Mouse (Mus musculus): ENCODE measurements around the gene Ephx4.

DNA sequence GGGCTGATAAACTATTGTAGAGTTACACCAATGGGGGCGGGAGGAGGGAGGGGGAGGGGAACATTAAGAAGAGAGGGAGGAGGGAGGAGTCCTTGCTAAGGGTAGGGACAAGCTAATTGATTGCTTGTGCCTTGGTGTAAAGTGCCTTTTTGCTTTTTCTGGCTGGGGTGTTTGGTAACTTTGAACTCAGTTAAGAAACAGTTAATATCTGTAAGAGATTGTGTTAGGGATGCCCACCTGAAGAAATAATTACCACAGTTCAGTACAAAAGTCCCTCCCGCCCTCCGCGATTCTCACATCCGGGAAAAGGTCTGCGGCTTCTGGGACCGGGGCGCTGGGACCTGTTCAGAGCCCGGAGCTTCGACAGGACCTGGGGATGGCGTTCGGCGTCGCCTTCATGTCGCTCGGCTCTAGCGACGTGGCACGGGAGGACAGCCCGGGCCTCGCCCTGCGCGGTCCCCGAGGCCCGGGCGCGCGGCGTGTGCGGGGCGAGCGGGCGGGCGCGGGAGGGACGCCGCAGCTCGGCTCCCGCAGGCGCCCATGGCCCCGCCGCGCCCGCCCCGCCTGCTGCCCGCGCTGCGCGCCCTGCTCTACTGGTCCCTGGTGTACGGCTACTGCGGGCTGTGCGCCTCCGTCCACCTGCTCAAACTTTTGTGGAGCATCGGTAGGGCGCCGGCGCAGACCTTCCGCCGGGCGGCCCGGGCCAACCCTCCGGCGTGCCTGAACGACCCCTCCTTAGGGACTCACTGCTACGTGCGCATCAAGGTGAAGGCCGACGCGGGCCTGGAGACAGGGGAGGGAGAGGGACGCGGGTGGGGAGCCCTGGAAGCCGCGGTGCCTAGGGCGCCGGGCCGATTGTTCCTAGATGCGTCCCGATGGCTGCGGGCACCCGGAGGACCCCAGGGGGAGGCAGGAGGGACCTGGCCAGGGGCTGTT is 743 bp downstream of the Ephx4 start:
- TF ChIP-seq CTCF (IDR thresholded peaks at IDR 0.05; ENCODE audit: borderline replicate concordance, insufficient read depth, low read length) (no peak), POLR2A (IDR thresholded peaks at IDR 0.05; ENCODE audit: low read depth, low read length) (no peak)
